Mouse (Mus musculus) limb, embryonic 15.5 days (tissue): ENCODE measurements at regions not wholly inside any gene's neighbourhood (a gene's known extent, or its start where the extent isn't known, plus 50 kb on each side); places are given as distances from the start of the nearest gene placed in this dataset.
A peak's percentile ranks its signal among the peaks of the same experiment; 100 is the strongest.

ENCODE experiments used
- ATAC-seq: fragments of 200-750 bp; cut with Nextera tagmentation; 2 replicates; pipeline ENCODE4 v1.8.0; 2017; ENCODE audit warnings: low read depth, moderate TSS enrichment; ENCODE audit not compliant: insufficient number of reproducible peaks, low FRiP score, low TSS enrichment
- H3K27ac ChIP-seq: fragments of 300-500 bp; sonication (generic); 2 replicates; pipeline ENCODE4 v1.5.1; 2015; ENCODE audit warnings: moderate library complexity, mild to moderate bottlenecking, inconsistent platforms
- H3K27me3 ChIP-seq: fragments of 300-500 bp; sonication (generic); 2 replicates; pipeline ENCODE4 v1.6.1; 2015; ENCODE audit warnings: inconsistent platforms
- H3K36me3 ChIP-seq: fragments of 300-500 bp; sonication (generic); 2 replicates; pipeline ENCODE4 v1.6.1; 2015; ENCODE audit warnings: inconsistent platforms
- H3K4me1 ChIP-seq: fragments of 300-500 bp; sonication (generic); 2 replicates; pipeline ENCODE4 v1.6.1; 2015; ENCODE audit warnings: inconsistent platforms
- H3K4me2 ChIP-seq: fragments of 300-500 bp; sonication (generic); 2 replicates; pipeline ENCODE4 v1.6.1; 2015; ENCODE audit warnings: mild to moderate bottlenecking, inconsistent platforms
- H3K4me3 ChIP-seq: fragments of 300-500 bp; sonication (generic); 2 replicates; pipeline ENCODE4 v1.5.1; 2015; ENCODE audit warnings: mild to moderate bottlenecking, inconsistent platforms
- H3K9ac ChIP-seq: fragments of 300-500 bp; sonication (generic); 2 replicates; pipeline ENCODE4 v1.6.1; 2015; ENCODE audit warnings: inconsistent platforms
- H3K9me3 ChIP-seq: fragments of 300-500 bp; sonication (generic); 2 replicates; pipeline ENCODE4 v1.6.1; 2016; ENCODE audit warnings: inconsistent platforms
- WGBS: fragments of 180-500 bp; shearing (Covaris S2); methylation state at CpG from one replicate; pipeline ENCODE4 v1.1.7; 2015; 5-methylcytosine and 5-hydroxymethylcytosine counted together

GRCm38 (mm10) chr5:77581106-77581638 lies 173.3 kb upstream of the Igfbp7 start:
- Histone ChIP-seq H3K36me3 (no peaks in the 10 kb centered on the region), H3K27ac (peak overlapping the region; percentile 61; the same call in 1 of the 2 replicates), H3K4me3 (no peak overlapping the region), H3K27me3 (no peaks in the 10 kb centered on the region), H3K4me2 (peak overlapping the region; percentile 25; the same call in 1 of the 2 replicates), H3K4me1 (peaks cover 22% of the 10 kb centered on the region), H3K9me3 (no peaks in the 10 kb centered on the region), H3K9ac (no peak overlapping the region)
- 20% methylated on average over 6 of the region's 6 CpGs for WGBS
- ATAC-seq: peak; percentile 67

DNA sequence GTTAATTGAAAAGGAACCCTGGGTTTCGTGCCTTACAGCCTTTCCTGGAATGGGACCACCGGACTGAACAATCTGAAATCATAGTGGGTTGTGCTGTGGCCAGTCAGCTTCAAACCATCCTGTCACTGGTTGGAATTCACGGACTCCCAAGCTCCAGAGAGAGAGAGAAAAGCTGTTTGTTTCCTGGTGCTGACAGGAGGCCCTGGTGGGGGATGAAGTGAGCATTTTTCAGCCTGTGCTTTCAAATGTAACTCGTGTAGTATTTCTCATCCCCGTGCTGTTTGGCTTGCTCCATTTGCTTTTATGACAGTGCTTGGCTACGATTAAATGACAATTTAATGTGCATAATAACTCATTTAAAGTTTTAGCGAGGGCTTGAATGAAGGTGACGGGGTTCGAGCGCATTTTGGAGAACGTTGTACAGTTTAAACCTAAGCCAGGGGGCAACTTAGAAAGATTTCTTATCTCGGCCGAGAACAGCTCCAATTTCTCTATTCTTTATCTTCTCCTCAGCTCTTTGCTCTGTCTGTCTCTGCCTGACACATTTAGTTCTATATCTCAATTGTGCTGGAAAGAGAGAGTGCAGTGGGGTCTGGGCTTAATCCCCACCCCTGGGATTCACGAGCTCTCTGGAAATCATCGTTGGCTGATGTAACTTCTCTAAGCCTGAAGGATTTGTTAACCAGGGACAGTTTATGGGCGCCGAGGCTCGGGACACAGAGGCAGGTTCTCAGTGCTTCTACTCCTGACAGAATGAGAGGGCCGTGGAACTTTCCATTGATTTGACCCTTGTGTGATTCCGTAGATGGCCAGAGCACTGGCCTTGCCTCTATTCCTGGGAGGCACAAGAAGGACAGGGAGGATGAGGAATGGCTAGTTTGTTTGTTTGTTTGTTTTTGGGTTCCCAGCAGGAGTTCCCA lies 172.2 kb upstream of the Igfbp7 start:
- no peaks in the 10 kb centered on the region for H3K36me3 ChIP-seq
- 27% methylated on average over 20 of the region's 20 CpGs for WGBS
- no peak overlapping the region for H3K4me3 ChIP-seq
- H3K27me3 ChIP-seq: no peaks in the 10 kb centered on the region
- peak overlapping the region; percentile 12 for H3K27ac ChIP-seq
- no peaks in the 10 kb centered on the region for H3K9me3 ChIP-seq
- H3K9ac ChIP-seq: no peak overlapping the region
- H3K4me2 ChIP-seq: 0 out of 2 replicates have a peak overlapping the region, but pooled peaks have one; percentile 6
- H3K4me1 ChIP-seq: peaks cover 22% of the 10 kb centered on the region
- no peak for ATAC-seq

- no peak overlapping the region for H3K4me3 ChIP-seq
- no peak overlapping the region for H3K4me2 ChIP-seq
- no peak overlapping the region for H3K9ac ChIP-seq
- 77% methylated on average over 5 of the region's 5 CpGs for WGBS
- no peaks in the 10 kb centered on the region for H3K27me3 ChIP-seq
- H3K4me1 ChIP-seq: peaks cover 22% of the 10 kb centered on the region
- H3K27ac ChIP-seq: no peak overlapping the region
- H3K36me3 ChIP-seq: no peaks in the 10 kb centered on the region
- H3K9me3 ChIP-seq: no peaks in the 10 kb centered on the region
- ATAC-seq: no peak
Measured at GRCm38 (mm10) chr5:77576881-77577280, 169.0 kb upstream of the Igfbp7 start.

DNA sequence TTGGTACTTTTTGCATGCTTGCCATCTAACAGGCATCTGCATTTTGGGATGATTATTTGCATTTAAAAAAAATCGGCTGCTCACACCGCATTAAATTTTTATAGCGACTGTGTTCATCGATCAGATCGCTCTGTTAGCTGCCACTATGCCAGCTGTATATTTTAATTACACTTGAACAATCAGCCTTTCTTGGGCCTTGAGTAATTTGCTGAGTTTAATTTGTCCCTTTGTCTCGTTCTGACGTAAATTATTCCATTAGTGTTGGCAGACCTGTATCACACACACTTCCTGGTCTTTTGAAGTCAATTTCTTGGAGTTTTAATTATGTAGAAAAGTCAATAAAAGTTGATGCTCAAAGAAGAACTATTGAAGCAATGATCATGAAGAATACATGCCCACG lies 167.9 kb upstream of the Igfbp7 start:
- H3K4me2 ChIP-seq: no peak overlapping the region
- no peaks in the 10 kb centered on the region for H3K9me3 ChIP-seq
- ATAC-seq: no peak
- H3K4me3 ChIP-seq: no peak overlapping the region
- H3K9ac ChIP-seq: no peak overlapping the region
- H3K36me3 ChIP-seq: no peaks in the 10 kb centered on the region
- H3K27ac ChIP-seq: no peak overlapping the region
- H3K27me3 ChIP-seq: no peaks in the 10 kb centered on the region
- WGBS: 43% methylated on average over 8 of the region's 8 CpGs
- H3K4me1 ChIP-seq: peaks cover 11% of the 10 kb centered on the region

- no peak overlapping the region for H3K4me2 ChIP-seq
- no peak overlapping the region for H3K4me3 ChIP-seq
- H3K36me3 ChIP-seq: no peaks in the 10 kb centered on the region
- no peaks in the 10 kb centered on the region for H3K27me3 ChIP-seq
- no peak overlapping the region for H3K9ac ChIP-seq
- H3K4me1 ChIP-seq: no peaks in the 10 kb centered on the region
- ATAC-seq: no peak
- no peaks in the 10 kb centered on the region for H3K9me3 ChIP-seq
- H3K27ac ChIP-seq: no peak overlapping the region
- 71% methylated on average over 9 of the region's 9 CpGs for WGBS
Measured at GRCm38 (mm10) chr5:77570364-77570763, 162.5 kb upstream of the Igfbp7 start.

GRCm38 (mm10) chr5:77568121-77568520 lies 160.3 kb upstream of the Igfbp7 start:
- H3K4me2 ChIP-seq: no peak overlapping the region
- 87% methylated on average over 5 of the region's 5 CpGs for WGBS
- H3K27ac ChIP-seq: no peak overlapping the region
- H3K4me1 ChIP-seq: no peaks in the 10 kb centered on the region
- H3K9me3 ChIP-seq: no peaks in the 10 kb centered on the region
- no peaks in the 10 kb centered on the region for H3K36me3 ChIP-seq
- no peak overlapping the region for H3K9ac ChIP-seq
- ATAC-seq: no peak
- no peaks in the 10 kb centered on the region for H3K27me3 ChIP-seq
- H3K4me3 ChIP-seq: no peak overlapping the region

DNA sequence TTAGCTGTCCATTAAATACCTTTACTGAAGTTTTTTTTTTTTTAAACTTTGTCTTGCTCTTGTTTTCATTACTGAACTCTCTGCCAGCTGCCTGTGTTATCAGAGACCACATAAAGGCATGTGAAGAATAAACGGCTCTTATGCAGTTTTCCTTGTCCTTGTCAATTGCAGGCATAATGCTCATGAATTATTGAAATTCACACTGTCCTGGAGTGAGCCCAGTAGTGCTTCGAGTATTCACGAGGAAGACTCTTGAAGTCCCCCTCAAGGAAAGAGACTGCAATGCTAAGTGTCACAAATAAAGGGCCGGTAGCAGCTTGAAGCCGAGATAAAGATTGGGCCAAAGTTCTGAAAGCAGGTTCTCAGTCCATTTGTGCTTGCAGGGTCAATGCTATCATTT lies 144.7 kb upstream of the Igfbp7 start:
- Histone ChIP-seq H3K4me1 (no peaks in the 10 kb centered on the region), H3K4me2 (no peak overlapping the region), H3K9me3 (no peaks in the 10 kb centered on the region), H3K27me3 (no peaks in the 10 kb centered on the region), H3K4me3 (no peak overlapping the region), H3K27ac (no peak overlapping the region), H3K9ac (no peak overlapping the region), H3K36me3 (no peaks in the 10 kb centered on the region)
- WGBS: 61% methylated on average over 5 of the region's 5 CpGs
- no peak for ATAC-seq

DNA sequence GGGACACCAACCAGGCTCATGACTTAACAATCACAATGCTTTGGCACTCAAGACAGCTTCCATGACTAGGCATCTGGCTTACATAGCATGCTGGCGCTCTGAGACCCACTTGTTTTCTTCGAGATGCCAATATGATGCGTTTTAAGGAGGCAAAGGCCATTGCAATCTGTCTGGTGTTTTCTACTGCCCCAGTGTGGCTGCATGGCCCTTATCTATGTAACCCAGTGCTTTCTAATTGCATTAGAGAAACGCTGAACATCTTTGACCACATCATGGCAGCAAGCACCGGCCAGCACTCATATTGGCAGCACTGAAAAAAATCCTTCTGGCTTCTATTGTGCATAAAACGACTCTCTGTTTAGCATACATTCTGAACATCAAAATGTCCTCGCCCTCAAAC lies 144.2 kb upstream of the Igfbp7 start:
- Histone ChIP-seq H3K9ac (no peak overlapping the region), H3K27me3 (no peaks in the 10 kb centered on the region), H3K9me3 (no peaks in the 10 kb centered on the region), H3K4me2 (no peak overlapping the region), H3K27ac (no peak overlapping the region), H3K4me3 (no peak overlapping the region), H3K4me1 (no peaks in the 10 kb centered on the region), H3K36me3 (no peaks in the 10 kb centered on the region)
- WGBS: 80% methylated on average over 7 of the region's 7 CpGs
- no peak for ATAC-seq

DNA sequence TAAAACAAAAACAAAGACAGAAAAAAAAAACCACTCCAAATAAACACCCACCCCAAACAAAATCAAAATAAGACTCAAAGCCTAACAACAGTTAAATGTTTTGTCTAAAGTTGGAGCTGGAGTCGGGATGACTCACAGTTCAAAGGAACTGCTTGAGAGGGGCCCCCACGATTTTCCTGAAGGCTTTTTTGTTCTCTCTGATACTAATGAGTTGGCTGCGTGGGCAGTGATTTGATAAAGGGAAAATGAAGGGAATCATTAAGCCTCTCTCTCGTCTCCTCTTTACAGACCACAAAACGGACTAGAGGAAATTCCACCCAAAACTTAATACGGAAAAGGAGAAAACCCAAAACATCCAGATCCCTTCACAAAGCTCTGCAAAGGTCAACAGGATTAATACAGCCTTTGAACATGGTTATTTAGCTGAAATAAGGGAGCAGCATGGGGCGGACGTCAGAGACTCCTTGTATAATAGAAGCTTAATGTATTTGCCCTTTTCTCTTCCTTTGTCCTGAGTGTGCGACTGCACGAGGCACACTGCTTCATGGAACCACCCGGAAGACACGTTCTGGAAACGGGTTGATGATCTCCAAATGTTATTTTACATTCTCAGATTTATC lies 138.3 kb upstream of the Igfbp7 start:
- WGBS: 41% methylated on average over 13 of the region's 13 CpGs
- Histone ChIP-seq H3K4me1 (no peaks in the 10 kb centered on the region), H3K9me3 (no peaks in the 10 kb centered on the region), H3K4me3 (no peak overlapping the region), H3K27ac (no peak overlapping the region), H3K9ac (no peak overlapping the region), H3K36me3 (no peaks in the 10 kb centered on the region), H3K4me2 (no peak overlapping the region), H3K27me3 (no peaks in the 10 kb centered on the region)
- no peak for ATAC-seq

GRCm38 (mm10) chr5:77532261-77533015 lies 124.6 kb upstream of the Igfbp7 start:
- Histone ChIP-seq H3K4me1 (peaks cover 5% of the 10 kb centered on the region; the same call in 1 of the 2 replicates), H3K36me3 (no peaks in the 10 kb centered on the region), H3K9me3 (no peaks in the 10 kb centered on the region), H3K4me2 (no peak overlapping the region), H3K9ac (no peak overlapping the region), H3K27ac (no peak overlapping the region), H3K27me3 (no peaks in the 10 kb centered on the region), H3K4me3 (no peak overlapping the region)
- WGBS: 70% methylated on average over 19 of the region's 19 CpGs
- ATAC-seq: no peak

DNA sequence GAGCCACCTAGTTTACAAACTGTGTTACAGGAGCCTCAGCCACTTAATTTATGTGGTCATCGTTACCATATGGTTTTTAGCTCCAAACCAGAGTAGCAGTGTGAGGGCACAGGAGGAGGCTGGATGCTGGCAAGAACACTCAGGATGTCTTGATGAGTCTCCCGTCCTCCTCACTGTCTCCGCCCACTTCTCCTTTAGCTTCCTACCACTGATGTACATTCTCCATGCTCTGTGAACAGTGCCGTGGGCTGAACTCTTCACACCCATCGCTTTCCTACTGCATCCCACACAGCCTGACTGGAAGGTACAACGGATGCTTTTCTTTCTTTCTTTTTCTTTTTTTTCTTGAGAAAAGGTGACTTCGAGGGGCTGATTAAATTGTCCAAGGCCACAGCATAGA lies 122.5 kb upstream of the Igfbp7 start:
- H3K9me3 ChIP-seq: no peaks in the 10 kb centered on the region
- 68% methylated on average over 7 of the region's 7 CpGs for WGBS
- H3K9ac ChIP-seq: no peak overlapping the region
- H3K4me2 ChIP-seq: no peak overlapping the region
- peaks cover 5% of the 10 kb centered on the region; the same call in 1 of the 2 replicates for H3K4me1 ChIP-seq
- H3K4me3 ChIP-seq: no peak overlapping the region
- no peaks in the 10 kb centered on the region for H3K27me3 ChIP-seq
- no peak overlapping the region for H3K27ac ChIP-seq
- ATAC-seq: no peak
- H3K36me3 ChIP-seq: no peaks in the 10 kb centered on the region
